Mouse (Mus musculus): ENCODE results near the gene Vmp1.

DNA sequence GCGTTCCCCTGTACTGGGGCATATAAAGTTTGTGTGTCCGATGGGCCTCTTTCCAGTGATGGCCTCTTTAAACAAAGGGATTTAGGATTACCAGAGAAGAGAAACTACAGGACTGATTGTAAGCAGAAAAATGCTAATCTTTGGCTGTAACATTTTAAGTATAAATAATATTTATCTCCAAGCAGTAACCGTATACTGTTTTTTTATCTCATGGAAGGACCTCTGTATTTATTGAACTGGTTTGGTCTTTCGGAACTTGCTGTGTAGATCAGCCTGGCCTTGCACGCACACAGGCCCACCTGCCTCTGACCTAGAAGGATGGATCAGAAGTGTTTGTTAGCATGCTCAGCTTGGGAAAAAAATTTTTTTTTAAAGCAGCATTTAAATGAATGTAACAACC, 69.0 kb downstream of the Vmp1 start:
- TF ChIP-seq CTCF (conservative IDR thresholded peaks at IDR 0.05; ENCODE audit: insufficient read depth, insufficient read length, low read depth, low read length) (no peak), POLR2A (IDR thresholded peaks at IDR 0.05; ENCODE audit: low read depth, low read length) (no peak)
